Mouse (Mus musculus) spleen, adult 2 months (tissue): ENCODE results near the gene Clptm1.

Experiments
- CTCF ChIP-seq: fragments of 200-500 bp; IDR thresholded peaks from 2 replicates; pipeline ENCODE4 v1.5.1; 2011; ENCODE audit warnings: mild to moderate bottlenecking, inconsistent platforms; ENCODE audit not compliant: insufficient read depth, insufficient read length, insufficient replicate concordance; ENCODE audit errors: extremely low read depth
- POLR2A ChIP-seq: fragments of 200-500 bp; IDR thresholded peaks from 2 replicates; pipeline ENCODE4 v1.6.1; 2011; ENCODE audit warnings: low read depth, low read length, inconsistent platforms

DNA sequence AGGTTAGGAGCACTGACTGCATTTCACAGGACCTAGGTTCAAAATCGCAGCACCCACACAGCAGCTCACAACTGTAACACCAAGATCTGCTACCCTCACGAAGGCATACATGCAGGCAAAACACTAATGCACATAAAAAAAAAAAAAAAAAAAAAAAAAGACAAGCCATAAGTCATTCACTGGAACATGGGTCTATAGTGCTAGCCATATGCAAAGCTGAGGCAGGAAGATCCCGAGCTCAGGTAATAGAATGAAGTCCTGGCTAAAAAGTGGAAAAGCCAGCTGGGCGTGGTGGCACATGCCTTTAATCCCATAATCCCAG, 35.0 kb upstream of the Clptm1 start:
- TF ChIP-seq CTCF (no peak), POLR2A (no peak)
